Mouse (Mus musculus) stomach, postnatal 0 days (tissue): Measurements from ENCODE around the gene Adgrl2. TPM values are rescaled to one million over a fixed set of nuclear protein-coding genes. Genes with fewer than 3 reads are reported as not detected.
A peak's percentile ranks its signal among the peaks of the same experiment; 100 is the strongest.

ENCODE experiments used
- ATAC-seq: fragments of 200-750 bp; cut with Nextera tagmentation; 2 replicates; pipeline ENCODE4 v1.8.0; 2017; ENCODE audit not compliant: low FRiP score, low TSS enrichment
- DNase-seq: peaks from one replicate; pipeline ENCODE4 v3.0.0-alpha.2; 2016; ENCODE audit warnings: low spot score
- H3K27ac ChIP-seq: fragments of 300-500 bp; sonication (generic); replicated peaks from 2 replicates; pipeline ENCODE4 v1.5.1; 2014; ENCODE audit warnings: mild to moderate bottlenecking, control low read depth
- H3K27me3 ChIP-seq: fragments of 300-500 bp; sonication (generic); 2 replicates; pipeline ENCODE4 v1.6.1; 2014; ENCODE audit warnings: low read length; ENCODE audit not compliant: control insufficient read depth, insufficient read depth
- H3K36me3 ChIP-seq: fragments of 300-500 bp; sonication (generic); 2 replicates; pipeline ENCODE4 v1.6.1; 2014; ENCODE audit warnings: low read length, mixed read lengths; ENCODE audit not compliant: control insufficient read depth, insufficient read depth
- H3K4me1 ChIP-seq: fragments of 300-500 bp; sonication (generic); replicated peaks from 2 replicates; pipeline ENCODE4 v1.6.1; 2014; ENCODE audit warnings: antibody characterized with exemption; ENCODE audit not compliant: control insufficient read depth, insufficient read depth
- H3K4me2 ChIP-seq: fragments of 300-500 bp; sonication (generic); replicated peaks from 2 replicates; pipeline ENCODE4 v1.6.1; 2014; ENCODE audit warnings: low read depth, mild to moderate bottlenecking, control low read depth, moderate library complexity
- H3K4me3 ChIP-seq: fragments of 300-500 bp; sonication (generic); 2 replicates; pipeline ENCODE4 v1.5.1; 2014; ENCODE audit warnings: low read depth, low read length, control low read depth
- H3K9ac ChIP-seq: fragments of 300-500 bp; sonication (generic); 2 replicates; pipeline ENCODE4 v1.6.1; 2014; ENCODE audit warnings: mild to moderate bottlenecking, low read length, control low read depth, mixed read lengths
- H3K9me3 ChIP-seq: fragments of 300-500 bp; sonication (generic); 2 replicates; pipeline ENCODE4 v1.6.1; 2016; ENCODE audit warnings: low read length; ENCODE audit not compliant: control insufficient read depth
- CTCF ChIP-seq: IDR thresholded peaks from 2 replicates; pipeline ENCODE4 v1.5.1; 2016; ENCODE audit warnings: antibody characterized with exemption, low read depth, mild to moderate bottlenecking, moderate library complexity
- EP300 ChIP-seq: optimal IDR thresholded peaks from 2 replicates; pipeline ENCODE3; 2016; ENCODE audit warnings: antibody characterized with exemption
- WGBS: fragments of 180-500 bp; shearing (Covaris S2); extraction: QIAGEN DNeasy Blood & Tissue Kit; methylation state at CpG from one replicate; pipeline ENCODE4 v1.1.7; 2014; 5-methylcytosine and 5-hydroxymethylcytosine counted together
- polyA plus RNA-seq: library from polyadenylated mRNA; unstranded; fragments of >200 nt; fragmentation: Nextera tagmentation; extraction: Ambion mirVana; gene quantifications from 2 replicates; pipeline ENCODE4 v1.2.1, GENCODE M21; 2015

Adgrl2 gene
- polyA plus RNA-seq, 1 experiment from 2014 or later, result 34.3 TPM

GRCm38 (mm10) chr3:148907024-148907778 is 83.2 kb downstream of the Adgrl2 start:
- Histone ChIP-seq H3K27ac (no peak overlapping the region), H3K27me3 (no peaks in the 10 kb centered on the region), H3K4me1 (0 out of 2 replicates have a peak, but pooled peaks cover 2% of the 10 kb centered on the region), H3K4me3 (no peak overlapping the region), H3K9me3 (no peaks in the 10 kb centered on the region), H3K4me2 (no peak overlapping the region), H3K36me3 (no peaks in the 10 kb centered on the region), H3K9ac (no peak overlapping the region)
- no peak for TF ChIP-seq CTCF
- TF ChIP-seq EP300, result no peak
- ATAC-seq, result 0 out of 2 replicates have a peak, but pooled peaks have one; percentile 54
- DNase-seq, result no peak
- 45% methylated on average over 6 of the region's 6 CpGs for WGBS

GRCm38 (mm10) chr3:148905906-148906779 is 84.2 kb downstream of the Adgrl2 start:
- H3K36me3 ChIP-seq, result no peaks in the 10 kb centered on the region
- H3K9me3 ChIP-seq, result no peaks in the 10 kb centered on the region
- H3K27ac ChIP-seq, result no peak overlapping the region
- ATAC-seq (no peak; the same call in 1 of the 2 replicates), DNase-seq (no peak)
- 68% methylated on average over 13 of the region's 13 CpGs for WGBS
- TF ChIP-seq CTCF (no peak), EP300 (no peak)
- no peak overlapping the region for H3K9ac ChIP-seq
- H3K4me2 ChIP-seq, result no peak overlapping the region
- no peaks in the 10 kb centered on the region for H3K27me3 ChIP-seq
- no peak overlapping the region for H3K4me3 ChIP-seq
- 0 out of 2 replicates have a peak, but pooled peaks cover 2% of the 10 kb centered on the region for H3K4me1 ChIP-seq

- Histone ChIP-seq H3K36me3 (no peaks in the 10 kb centered on the region), H3K9me3 (no peaks in the 10 kb centered on the region), H3K4me1 (0 out of 2 replicates have a peak, but pooled peaks cover 2% of the 10 kb centered on the region), H3K27me3 (no peaks in the 10 kb centered on the region), H3K27ac (no peak overlapping the region), H3K9ac (no peak overlapping the region), H3K4me3 (no peak overlapping the region), H3K4me2 (no peak overlapping the region)
- no peak for DNase-seq
- TF ChIP-seq CTCF (no peak), EP300 (no peak)
- no peak for ATAC-seq
- 84% methylated on average over 7 of the region's 7 CpGs for WGBS
Observed at GRCm38 (mm10) chr3:148905435-148905834, 84.9 kb downstream of the Adgrl2 start.

GRCm38 (mm10) chr3:148899857-148900256 is 90.5 kb downstream of the Adgrl2 start:
- TF ChIP-seq CTCF (no peak), EP300 (no peak)
- ATAC-seq, result peak; percentile 58
- H3K4me1 ChIP-seq, result no peaks in the 10 kb centered on the region; the same call in 1 of the 2 replicates
- H3K9ac ChIP-seq, result no peak overlapping the region
- H3K9me3 ChIP-seq, result no peaks in the 10 kb centered on the region
- 37% methylated on average over 6 of the region's 6 CpGs for WGBS
- no peaks in the 10 kb centered on the region for H3K27me3 ChIP-seq
- no peaks in the 10 kb centered on the region for H3K36me3 ChIP-seq
- DNase-seq, result no peak
- H3K4me3 ChIP-seq, result no peak overlapping the region
- peak overlapping the region; percentile 40; the same call in 1 of the 2 replicates for H3K27ac ChIP-seq
- no peak overlapping the region for H3K4me2 ChIP-seq

- no peak for TF ChIP-seq CTCF
- TF ChIP-seq EP300, result no peak
- no peak for DNase-seq
- Histone ChIP-seq H3K9ac (no peak overlapping the region), H3K4me2 (no peak overlapping the region), H3K36me3 (no peaks in the 10 kb centered on the region), H3K4me1 (no peaks in the 10 kb centered on the region; the same call in 1 of the 2 replicates), H3K27ac (peak overlapping the region; percentile 40; the same call in 1 of the 2 replicates), H3K4me3 (no peak overlapping the region), H3K27me3 (no peaks in the 10 kb centered on the region), H3K9me3 (no peaks in the 10 kb centered on the region)
- 44% methylated on average over 6 of the region's 6 CpGs for WGBS
- ATAC-seq, result peak; percentile 85
Observed at GRCm38 (mm10) chr3:148899416-148899815, 90.9 kb downstream of the Adgrl2 start.
